Mouse (Mus musculus): Measurements from ENCODE around the gene Elob.

GRCm38 (mm10) chr17:23777141-23777540 is 51.8 kb downstream of the Elob start:
- no peak for TF ChIP-seq POLR2A (IDR thresholded peaks at IDR 0.05; ENCODE audit: low read depth, low read length)
- TF ChIP-seq CTCF (IDR thresholded peaks at IDR 0.05; ENCODE audit: extremely low read depth, insufficient read depth, insufficient read length, insufficient replicate concordance): no peak

Measured in spleen, adult 2 months (tissue).